In the genomic region with DNA sequence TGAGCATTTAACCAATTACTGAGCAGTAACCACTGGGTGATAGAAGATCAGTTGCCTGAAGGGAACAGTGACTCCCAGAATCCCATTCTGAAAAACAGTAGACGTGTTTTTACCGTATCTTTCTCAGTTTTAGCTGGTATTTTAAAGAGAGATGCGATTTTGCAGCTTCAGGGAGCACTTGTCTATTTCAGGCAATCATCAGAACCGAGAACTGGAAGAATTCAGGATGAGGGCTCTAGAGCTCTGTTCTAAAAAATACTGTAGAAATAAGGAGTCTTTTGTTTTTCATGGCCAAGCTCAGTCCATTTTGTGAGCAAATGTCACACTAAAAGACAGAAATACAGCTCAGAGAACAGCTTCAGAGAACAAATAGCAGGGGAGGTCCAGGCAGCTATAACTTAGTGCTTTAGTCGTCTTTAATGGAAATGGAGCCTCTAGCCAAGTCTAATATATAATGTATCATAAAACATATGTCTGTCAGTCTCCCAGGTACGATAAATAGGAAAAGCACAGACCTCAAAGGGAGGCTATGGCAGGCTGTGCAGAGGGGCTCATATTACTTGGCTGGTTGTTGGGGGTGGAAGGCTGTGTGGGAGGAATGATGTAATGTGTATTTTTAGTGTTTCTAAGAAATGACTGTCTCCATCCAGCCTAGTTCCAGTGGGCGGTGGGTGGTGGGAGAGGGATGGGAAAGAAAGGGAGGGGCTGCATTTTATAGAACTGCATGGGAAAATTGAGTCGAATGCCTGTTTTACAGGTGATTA, we compare ENCODE assay signal across 10 mouse cellular contexts. TPM values are rescaled to one million over a fixed set of nuclear protein-coding genes. Genes with fewer than 3 reads are reported as not detected.
DNase-seq lines count a peak whose midpoint lies in the region; ATAC-seq lines count a peak whose summit lies in the region.
"Had no signal": no experiment of that assay in that cellular context is flagged by ENCODE, and none has a peak within 500 bp of the region (broad histone marks: within the 10 kb centered on the region; RNA-seq: fewer than 3 reads in every experiment).

No protein-coding gene starts in this region.

- no peak for DNase-seq in kidney, postnatal 25 days
- peak; percentile 22 for DNase-seq in Muller cell, postnatal 12 days (ENCODE audit: inconsistent ontology term)
- no peak for DNase-seq in testis, postnatal 14 days (ENCODE audit: low spot score)
- DNase-seq in spleen, postnatal 10 days (ENCODE audit: low spot score in 2 of 2): no peak
- DNase-seq: adrenal gland, adult 8-10 months had no signal

- peak; percentile 98 for ATAC-seq in kidney, embryonic 14.5 days (ENCODE audit: low FRiP score, low TSS enrichment)
- 0 out of 2 replicates have a peak, but pooled peaks have one; percentile 64 for ATAC-seq in embryonic facial prominence, embryonic 12.5 days (ENCODE audit: insufficient number of reproducible peaks, insufficient read depth, low FRiP score, low TSS enrichment)
- peak; percentile 92 for ATAC-seq in limb, embryonic 12.5 days (ENCODE audit: insufficient number of reproducible peaks, insufficient read depth, low FRiP score, low TSS enrichment, low read depth)
- no peak; the same call in 1 of the 2 replicates for ATAC-seq in forebrain, embryonic 13.5 days

- H3K36me3 ChIP-seq in kidney, embryonic 14.5 days (ENCODE audit: control insufficient read depth, insufficient read depth, low read length): no peaks in the 10 kb centered on the region
- H3K36me3 ChIP-seq in embryonic facial prominence, embryonic 12.5 days: no peaks in the 10 kb centered on the region
- H3K36me3 ChIP-seq in limb, embryonic 12.5 days: no peaks in the 10 kb centered on the region
- no peaks in the 10 kb centered on the region for H3K36me3 ChIP-seq in forebrain, embryonic 13.5 days (ENCODE audit: poor library complexity, severe bottlenecking)
- H3K36me3 ChIP-seq: hindbrain, embryonic 15.5 days had no signal

- no peaks in the 10 kb centered on the region for H3K4me1 ChIP-seq in kidney, embryonic 14.5 days (ENCODE audit: control insufficient read depth, insufficient read depth, low read length)
- H3K4me1 ChIP-seq in embryonic facial prominence, embryonic 12.5 days: no peaks in the 10 kb centered on the region
- 0 out of 2 replicates have a peak, but pooled peaks cover 3% of the 10 kb centered on the region for H3K4me1 ChIP-seq in limb, embryonic 12.5 days (replicated peaks)
- no peaks in the 10 kb centered on the region for H3K4me1 ChIP-seq in forebrain, embryonic 13.5 days
- H3K4me1 ChIP-seq: hindbrain, embryonic 15.5 days had no signal

- no peaks in the 10 kb centered on the region for H3K27me3 ChIP-seq in kidney, embryonic 14.5 days (ENCODE audit: control insufficient read depth, insufficient read depth, low read length)
- no peaks in the 10 kb centered on the region for H3K27me3 ChIP-seq in embryonic facial prominence, embryonic 12.5 days
- no peaks in the 10 kb centered on the region for H3K27me3 ChIP-seq in limb, embryonic 12.5 days
- H3K27me3 ChIP-seq in forebrain, embryonic 13.5 days: no peaks in the 10 kb centered on the region
- H3K27me3 ChIP-seq: hindbrain, embryonic 15.5 days had no signal

- no peak overlapping the region for H3K9ac ChIP-seq in kidney, embryonic 14.5 days (ENCODE audit: low read depth, low read length)
- no peak overlapping the region for H3K9ac ChIP-seq in embryonic facial prominence, embryonic 12.5 days
- no peak overlapping the region for H3K9ac ChIP-seq in limb, embryonic 12.5 days (replicated peaks)
- H3K9ac ChIP-seq in forebrain, embryonic 13.5 days: no peak overlapping the region
- H3K9ac ChIP-seq: hindbrain, embryonic 15.5 days had no signal

- H3K4me2 ChIP-seq in kidney, embryonic 14.5 days (replicated peaks; ENCODE audit: low read depth, low read length): no peak overlapping the region
- no peak overlapping the region for H3K4me2 ChIP-seq in embryonic facial prominence, embryonic 12.5 days (replicated peaks)
- no peak overlapping the region for H3K4me2 ChIP-seq in limb, embryonic 12.5 days
- H3K4me2 ChIP-seq in forebrain, embryonic 13.5 days: no peak overlapping the region
- H3K4me2 ChIP-seq: hindbrain, embryonic 15.5 days had no signal

- H3K4me3 ChIP-seq in kidney, embryonic 14.5 days (ENCODE audit: low read length): no peak overlapping the region
- H3K4me3 ChIP-seq in embryonic facial prominence, embryonic 12.5 days: no peak overlapping the region
- H3K4me3 ChIP-seq in limb, embryonic 12.5 days (replicated peaks): no peak overlapping the region
- no peak overlapping the region for H3K4me3 ChIP-seq in forebrain, embryonic 13.5 days
- H3K4me3 ChIP-seq: hindbrain, embryonic 15.5 days had no signal

- WGBS in kidney, embryonic 14.5 days: 38% methylated on average over 8 of the region's 8 CpGs
- 54% methylated on average over 8 of the region's 8 CpGs for WGBS in embryonic facial prominence, embryonic 12.5 days
- WGBS in limb, embryonic 12.5 days: 50% methylated on average over 8 of the region's 8 CpGs
- 75% methylated on average over 8 of the region's 8 CpGs for WGBS in forebrain, embryonic 13.5 days

- no peak overlapping the region for H3K27ac ChIP-seq in kidney, embryonic 14.5 days (ENCODE audit: low read depth, low read length)
- no peak overlapping the region for H3K27ac ChIP-seq in embryonic facial prominence, embryonic 12.5 days
- H3K27ac ChIP-seq in limb, embryonic 12.5 days: no peak overlapping the region
- no peak overlapping the region for H3K27ac ChIP-seq in forebrain, embryonic 13.5 days
- H3K27ac ChIP-seq: hindbrain, embryonic 15.5 days had no signal

- no peaks in the 10 kb centered on the region for H3K9me3 ChIP-seq in kidney, embryonic 14.5 days (ENCODE audit: control insufficient read depth, low read length)
- no peaks in the 10 kb centered on the region for H3K9me3 ChIP-seq in embryonic facial prominence, embryonic 12.5 days
- no peaks in the 10 kb centered on the region for H3K9me3 ChIP-seq in limb, embryonic 12.5 days
- H3K9me3 ChIP-seq in forebrain, embryonic 13.5 days (replicated peaks): no peaks in the 10 kb centered on the region
- H3K9me3 ChIP-seq: hindbrain, embryonic 15.5 days had no signal

RNA-seq across cellular contexts. Expression of a gene that starts 4.7 kb away (rescaled TPM):
- not detected in 2 replicates for polyA plus RNA-seq in kidney, embryonic 14.5 days (2014; fragmentation: Nextera tagmentation; extraction: Ambion mirVana)
- not detected in 2 replicates for polyA plus RNA-seq in embryonic facial prominence, embryonic 12.5 days (2016; fragmentation: Nextera tagmentation; extraction: Ambion mirVana)
- not detected in 2 replicates for polyA plus RNA-seq in limb, embryonic 12.5 days (2016; fragmentation: Nextera tagmentation; extraction: Ambion mirVana)
- not detected in 2 replicates for polyA plus RNA-seq in forebrain, embryonic 13.5 days (2015; fragmentation: Nextera tagmentation; extraction: Ambion mirVana)
- polyA plus RNA-seq: hindbrain, embryonic 15.5 days had no signal
